Mouse (Mus musculus): ENCODE results near the gene Cenpt. TPM values are rescaled to one million over a fixed set of nuclear protein-coding genes. Genes with fewer than 3 reads are reported as not detected.

The Cenpt gene
- total and polyA plus RNA-seq, 3 experiments, result 12.7 to 31.4 (median 14.6) TPM

GRCm38 (mm10) chr8:105855248-105856167, 2.4 kb upstream of the Cenpt start:
- Histone ChIP-seq H3K4me1 (ENCODE audit: insufficient read depth, low read depth, low read length) (peaks cover 61% of the 10 kb centered on the region), H3K9me3 (replicated peaks) (no peaks in the 10 kb centered on the region), H3K27me3 (ENCODE audit: insufficient read depth, low read length) (no peaks in the 10 kb centered on the region), H3K36me3 (replicated peaks) (peaks cover 27% of the 10 kb centered on the region), H3K4me3 (ENCODE audit: low read depth, low read length) (peak overlapping the region; percentile 77)
- ATAC-seq (ENCODE audit: extremely low read depth, insufficient number of reproducible peaks, low FRiP score, poor library complexity, severe bottlenecking), result no peak
- TF ChIP-seq CTCF (IDR thresholded peaks at IDR 0.05; ENCODE audit: low read depth, low read length), result no peak
- TF ChIP-seq TAL1 (conservative IDR thresholded peaks at IDR 0.05; ENCODE audit: low read depth, low read length), result no peak
- no peak for TF ChIP-seq POLR2AphosphoS5 (IDR thresholded peaks at IDR 0.05; ENCODE audit: insufficient replicate concordance, low read depth, low read length)
- no peak for TF ChIP-seq GATA2 (IDR thresholded peaks at IDR 0.05; ENCODE audit: borderline replicate concordance, low read depth, low read length)
- no peak for TF ChIP-seq GATA1 (IDR thresholded peaks at IDR 0.05; ENCODE audit: borderline replicate concordance, low read length)
- DNase-seq (ENCODE audit: low spot score), result peak; percentile 18

- Histone ChIP-seq H3K27me3 (ENCODE audit: insufficient read depth, low read length) (no peaks in the 10 kb centered on the region), H3K36me3 (replicated peaks) (peaks cover 32% of the 10 kb centered on the region), H3K4me3 (ENCODE audit: low read depth, low read length) (peak within 1 kb of the TSS; percentile 77), H3K4me1 (ENCODE audit: insufficient read depth, low read depth, low read length) (peaks cover 62% of the 10 kb centered on the region), H3K9me3 (replicated peaks) (no peaks in the 10 kb centered on the region)
- TF ChIP-seq POLR2AphosphoS5 (IDR thresholded peaks at IDR 0.05; ENCODE audit: insufficient replicate concordance, low read depth, low read length), result no peak
- no peak for TF ChIP-seq GATA2 (IDR thresholded peaks at IDR 0.05; ENCODE audit: borderline replicate concordance, low read depth, low read length)
- no peak for TF ChIP-seq GATA1 (IDR thresholded peaks at IDR 0.05; ENCODE audit: borderline replicate concordance, low read length)
- peak; percentile 80 for TF ChIP-seq CTCF (IDR thresholded peaks at IDR 0.05; ENCODE audit: low read depth, low read length)
- no peak for TF ChIP-seq TAL1 (conservative IDR thresholded peaks at IDR 0.05; ENCODE audit: low read depth, low read length)
- ATAC-seq (ENCODE audit: extremely low read depth, insufficient number of reproducible peaks, low FRiP score, poor library complexity, severe bottlenecking) (peak; percentile 59), DNase-seq (ENCODE audit: low spot score) (peak; percentile 86)
Observed at GRCm38 (mm10) chr8:105854715-105855216, 1.7 kb upstream of the Cenpt start, which contains the start of gene Thap11. Gene Thap11, plus strand, starts transcription at chr8:105855132.

- DNase-seq (ENCODE audit: low spot score) (no peak), ATAC-seq (ENCODE audit: extremely low read depth, insufficient number of reproducible peaks, low FRiP score, poor library complexity, severe bottlenecking) (no peak)
- peaks cover 37% of the 10 kb centered on the region for H3K36me3 ChIP-seq (replicated peaks)
- peaks cover 59% of the 10 kb centered on the region for H3K4me1 ChIP-seq (ENCODE audit: insufficient read depth, low read depth, low read length)
- TF ChIP-seq GATA1 (IDR thresholded peaks at IDR 0.05; ENCODE audit: borderline replicate concordance, low read length) (no peak), POLR2AphosphoS5 (IDR thresholded peaks at IDR 0.05; ENCODE audit: insufficient replicate concordance, low read depth, low read length) (no peak), TAL1 (conservative IDR thresholded peaks at IDR 0.05; ENCODE audit: low read depth, low read length) (no peak), CTCF (IDR thresholded peaks at IDR 0.05; ENCODE audit: low read depth, low read length) (no peak), GATA2 (IDR thresholded peaks at IDR 0.05; ENCODE audit: borderline replicate concordance, low read depth, low read length) (no peak)
- H3K9me3 ChIP-seq (replicated peaks), result no peaks in the 10 kb centered on the region
- no peaks in the 10 kb centered on the region for H3K27me3 ChIP-seq (ENCODE audit: insufficient read depth, low read length)
- peak overlapping the region; percentile 77; the same call in 1 of the 2 replicates for H3K4me3 ChIP-seq (ENCODE audit: low read depth, low read length)
Observed at GRCm38 (mm10) chr8:105854303-105854702, 1.2 kb upstream of the Cenpt start.

GRCm38 (mm10) chr8:105852146-105852729, 840 bp downstream of the Cenpt start:
- Histone ChIP-seq H3K4me3 (ENCODE audit: low read depth, low read length) (peak overlapping the region; percentile 77), H3K36me3 (replicated peaks) (peaks cover 41% of the 10 kb centered on the region), H3K27me3 (ENCODE audit: insufficient read depth, low read length) (no peaks in the 10 kb centered on the region), H3K4me1 (ENCODE audit: insufficient read depth, low read depth, low read length) (peaks cover 40% of the 10 kb centered on the region), H3K9me3 (replicated peaks) (no peaks in the 10 kb centered on the region)
- no peak for ATAC-seq (ENCODE audit: extremely low read depth, insufficient number of reproducible peaks, low FRiP score, poor library complexity, severe bottlenecking)
- no peak for DNase-seq (ENCODE audit: low spot score)
- TF ChIP-seq TAL1 (conservative IDR thresholded peaks at IDR 0.05; ENCODE audit: low read depth, low read length) (no peak), GATA2 (IDR thresholded peaks at IDR 0.05; ENCODE audit: borderline replicate concordance, low read depth, low read length) (no peak), CTCF (IDR thresholded peaks at IDR 0.05; ENCODE audit: low read depth, low read length) (no peak), GATA1 (IDR thresholded peaks at IDR 0.05; ENCODE audit: borderline replicate concordance, low read length) (no peak), POLR2AphosphoS5 (IDR thresholded peaks at IDR 0.05; ENCODE audit: insufficient replicate concordance, low read depth, low read length) (no peak)

- Histone ChIP-seq H3K27me3 (ENCODE audit: insufficient read depth, low read length) (no peaks in the 10 kb centered on the region), H3K9me3 (replicated peaks) (no peaks in the 10 kb centered on the region), H3K4me3 (ENCODE audit: low read depth, low read length) (peak overlapping the region; percentile 77), H3K4me1 (ENCODE audit: insufficient read depth, low read depth, low read length) (peaks cover 36% of the 10 kb centered on the region), H3K36me3 (replicated peaks) (peaks cover 44% of the 10 kb centered on the region)
- TF ChIP-seq CTCF (IDR thresholded peaks at IDR 0.05; ENCODE audit: low read depth, low read length) (no peak), POLR2AphosphoS5 (IDR thresholded peaks at IDR 0.05; ENCODE audit: insufficient replicate concordance, low read depth, low read length) (no peak), TAL1 (conservative IDR thresholded peaks at IDR 0.05; ENCODE audit: low read depth, low read length) (no peak), GATA2 (IDR thresholded peaks at IDR 0.05; ENCODE audit: borderline replicate concordance, low read depth, low read length) (no peak), GATA1 (IDR thresholded peaks at IDR 0.05; ENCODE audit: borderline replicate concordance, low read length) (no peak)
- DNase-seq (ENCODE audit: low spot score) (peak; percentile 80), ATAC-seq (ENCODE audit: extremely low read depth, insufficient number of reproducible peaks, low FRiP score, poor library complexity, severe bottlenecking) (peak; percentile 68)
Observed at GRCm38 (mm10) chr8:105851651-105852143, 1.4 kb downstream of the Cenpt start.

Measured in G1E (cell line).